Mouse (Mus musculus): ENCODE data around the gene Fbln2.

The Fbln2 gene

DNA sequence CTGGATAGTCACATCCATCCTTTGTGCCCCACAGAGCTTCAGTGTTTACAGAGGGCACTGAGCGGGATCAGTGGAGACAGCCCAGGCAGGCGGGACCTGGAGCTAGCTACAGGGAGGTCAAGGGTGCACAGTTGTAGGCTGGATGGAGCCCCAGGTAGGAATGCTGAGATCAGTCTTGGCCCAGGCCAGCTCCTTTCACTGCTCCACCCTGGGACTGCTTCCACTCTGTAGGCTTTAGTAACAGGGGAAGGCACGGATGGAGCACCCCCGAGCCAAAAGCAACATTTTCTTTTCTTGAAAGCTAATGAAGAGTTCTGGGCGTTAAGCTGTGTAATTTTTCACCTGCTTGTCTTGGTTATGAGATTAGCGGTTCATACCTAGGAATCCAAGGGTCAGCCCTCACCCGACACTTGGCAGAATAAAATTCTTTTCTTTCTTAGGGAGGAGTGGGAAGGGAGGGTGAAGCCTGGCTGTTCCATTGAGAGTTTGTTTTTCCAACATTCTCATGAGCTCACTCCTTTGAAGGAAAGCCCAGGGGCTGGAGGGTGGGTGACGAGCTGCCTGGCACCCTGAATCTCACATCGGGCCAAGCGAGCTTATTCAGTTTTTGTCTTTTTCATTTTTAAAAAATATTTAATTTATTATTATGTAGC is 10.6 kb downstream of the Fbln2 start:
- in situ Hi-C loops (cut with MboI; ENCODE audit: unreplicated experiment in 2 of 2) = no loop called here

DNA sequence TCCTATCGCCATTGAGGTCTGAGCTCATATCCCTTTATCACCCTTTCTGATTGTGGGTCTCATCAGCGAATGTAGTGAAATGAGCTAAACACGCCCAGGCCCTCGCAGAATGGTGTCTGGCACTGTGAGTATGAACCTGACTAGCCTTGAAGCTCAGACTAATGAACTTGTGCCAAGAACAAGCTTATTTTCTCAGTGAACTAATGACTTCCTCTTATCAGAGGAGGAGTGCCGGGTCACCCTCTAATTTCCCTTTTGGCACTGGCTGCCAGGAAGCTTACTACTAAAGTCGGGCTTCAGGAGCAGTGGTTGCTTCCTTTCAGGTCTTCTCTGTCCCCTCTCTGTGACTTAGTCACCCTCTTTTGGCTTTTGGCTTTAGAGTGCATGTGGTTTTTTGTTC is 12.7 kb downstream of the Fbln2 start:
- in situ Hi-C loops (cut with MboI; ENCODE audit: unreplicated experiment in 2 of 2) = no loop called here

DNA sequence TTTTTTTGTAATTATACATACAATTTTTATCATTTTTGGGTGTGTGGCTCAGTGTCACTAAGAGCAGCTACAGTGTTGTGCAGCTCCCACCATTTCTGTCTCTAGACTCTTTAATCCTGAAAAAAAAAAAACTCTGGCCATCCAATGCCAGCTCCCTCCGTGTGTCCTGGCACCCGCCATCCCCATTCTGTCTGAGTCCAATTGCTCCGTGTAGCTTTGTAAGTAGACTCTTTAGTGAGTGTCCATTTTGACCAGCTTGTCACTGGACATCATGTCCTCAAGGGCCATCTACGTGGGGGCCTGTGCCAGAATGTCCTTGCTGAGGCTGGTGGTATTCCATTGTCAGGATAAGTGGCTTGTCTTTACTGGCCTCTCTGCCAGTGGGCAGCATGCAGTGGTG is 13.1 kb downstream of the Fbln2 start:
- in situ Hi-C loops (cut with MboI; ENCODE audit: unreplicated experiment in 2 of 2) = no loop called here

DNA sequence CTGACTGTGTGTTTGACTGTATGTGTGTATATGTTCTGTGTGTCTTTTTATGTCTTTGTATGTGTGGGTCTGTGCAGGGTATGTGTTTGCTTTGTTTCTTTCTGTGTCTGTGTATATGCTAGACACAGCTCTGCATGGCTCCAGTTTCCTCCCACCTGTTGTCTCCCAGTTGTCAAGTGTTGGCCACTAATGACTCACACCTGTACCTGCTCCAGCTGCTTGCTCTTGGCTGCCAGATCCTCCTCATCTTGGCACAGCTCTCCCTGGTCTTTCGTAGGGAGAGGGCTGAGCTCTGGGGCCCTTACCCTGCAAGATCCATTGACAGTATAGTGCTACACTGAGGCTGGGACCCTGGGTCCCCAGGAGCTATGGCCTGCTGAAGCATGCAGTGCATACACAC is 13.8 kb downstream of the Fbln2 start:
- in situ Hi-C loops (cut with MboI; ENCODE audit: unreplicated experiment in 2 of 2) = no loop called here

DNA sequence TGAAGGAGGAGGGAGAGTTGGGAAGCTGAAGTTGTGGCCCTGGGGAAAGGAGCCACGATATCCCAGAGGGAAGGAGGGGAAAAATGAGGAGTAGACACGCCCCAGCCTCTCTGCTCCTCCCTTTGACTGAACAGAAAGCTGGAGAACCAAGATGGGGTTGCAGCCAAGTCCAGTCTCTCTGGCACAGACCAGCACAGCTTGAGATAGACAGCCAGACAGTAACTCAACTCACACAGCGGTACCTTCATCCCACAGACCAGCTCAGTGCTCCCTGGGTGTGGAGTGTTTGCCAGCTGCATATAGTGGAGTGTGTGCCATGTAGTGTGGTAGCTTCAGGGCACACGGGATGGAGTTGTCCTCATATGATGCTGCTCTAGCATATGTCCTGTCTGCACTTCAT is 16.7 kb downstream of the Fbln2 start:
- in situ Hi-C loops (cut with MboI; ENCODE audit: unreplicated experiment in 2 of 2) = no loop called here

DNA sequence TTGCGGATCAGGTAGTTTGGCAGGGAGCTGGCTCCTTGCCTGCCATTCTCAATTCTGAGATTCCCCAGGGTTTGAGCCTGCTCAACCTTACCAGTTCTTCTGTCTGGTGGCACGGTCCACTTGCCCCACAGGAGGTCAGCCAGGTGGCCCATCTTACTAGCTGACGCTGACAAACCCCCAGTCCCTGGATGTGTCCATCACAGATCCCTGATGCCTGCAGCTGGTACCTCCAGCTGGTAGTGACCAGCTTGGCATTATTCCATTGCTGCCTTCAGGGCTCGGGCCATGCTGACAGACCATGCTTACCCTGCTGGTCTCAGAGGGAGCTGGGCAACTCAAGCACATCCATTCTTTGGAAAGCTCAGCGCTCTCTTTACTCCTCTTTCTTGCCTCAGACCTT is 18.7 kb downstream of the Fbln2 start:
- in situ Hi-C loops (cut with MboI; ENCODE audit: unreplicated experiment in 2 of 2) = no loop called here

DNA sequence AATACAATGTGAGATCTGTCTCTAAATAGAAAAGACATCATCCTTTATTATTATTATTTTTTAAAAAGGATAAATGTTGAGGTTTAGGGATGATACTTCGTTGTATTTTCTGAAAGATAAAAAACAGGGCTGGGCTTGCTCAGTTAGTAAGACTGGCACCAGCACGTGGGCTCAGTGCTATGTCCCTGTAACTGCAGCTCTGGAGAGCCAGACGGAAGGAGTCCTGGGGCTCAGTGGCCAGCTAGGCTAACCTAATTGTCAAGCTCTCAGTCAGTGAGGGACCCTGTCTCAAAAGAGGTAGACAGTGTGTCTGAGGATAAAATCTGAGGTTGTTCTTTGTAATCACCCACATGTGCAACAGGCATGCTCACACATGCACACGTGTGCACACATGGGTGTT is 19.3 kb downstream of the Fbln2 start:
- in situ Hi-C loops (cut with MboI; ENCODE audit: unreplicated experiment in 2 of 2) = no loop called here

DNA sequence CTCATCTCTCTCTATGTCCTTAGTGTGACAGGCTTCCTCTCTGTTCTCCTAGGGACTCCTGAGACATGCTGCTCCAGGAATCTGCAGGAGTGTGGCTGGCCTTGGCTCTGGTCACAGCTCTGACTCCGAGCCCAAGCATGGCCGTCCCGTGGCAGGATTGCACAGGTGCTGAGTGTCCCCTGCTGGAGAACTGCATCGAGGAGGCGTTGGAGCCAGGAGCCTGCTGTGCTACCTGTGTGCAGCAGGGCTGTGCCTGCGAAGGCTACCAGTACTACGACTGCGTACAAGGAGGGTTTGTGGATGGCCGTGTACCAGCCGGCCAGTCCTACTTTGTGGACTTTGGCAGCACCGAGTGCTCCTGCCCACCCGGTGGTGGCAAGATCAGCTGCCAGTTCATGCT is 20.8 kb downstream of the Fbln2 start:
- in situ Hi-C loops (cut with MboI; ENCODE audit: unreplicated experiment in 2 of 2) = no loop called here

DNA sequence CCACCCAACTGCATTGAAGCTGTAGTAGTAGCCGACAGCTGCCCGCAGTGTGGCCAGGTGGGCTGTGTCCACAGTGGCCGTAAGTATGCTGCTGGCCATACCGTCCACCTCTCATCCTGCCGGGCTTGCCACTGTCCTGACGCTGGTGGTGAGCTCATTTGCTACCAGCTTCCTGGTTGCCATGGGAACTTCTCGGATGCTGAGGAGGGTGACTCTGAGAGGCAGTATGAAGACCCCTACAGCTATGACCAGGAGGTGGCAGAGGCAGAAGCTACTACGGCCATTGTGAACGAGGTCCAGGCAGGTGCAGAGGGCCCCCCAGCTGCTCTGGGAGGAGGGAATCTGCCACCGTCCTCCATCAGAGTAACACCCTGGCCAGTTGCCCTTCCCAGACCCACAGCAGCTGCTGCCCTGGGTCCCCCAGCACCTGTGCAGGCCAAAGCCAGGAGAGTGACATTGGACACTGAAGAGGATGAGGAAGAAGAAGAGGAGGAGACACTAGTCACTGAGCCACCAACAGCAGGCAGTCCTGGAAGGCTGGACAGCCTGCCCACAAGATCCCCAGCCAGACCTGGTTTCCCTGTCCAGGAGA is 21.3 kb downstream of the Fbln2 start:
- in situ Hi-C loops (cut with MboI; ENCODE audit: unreplicated experiment in 2 of 2) = no loop called here

DNA sequence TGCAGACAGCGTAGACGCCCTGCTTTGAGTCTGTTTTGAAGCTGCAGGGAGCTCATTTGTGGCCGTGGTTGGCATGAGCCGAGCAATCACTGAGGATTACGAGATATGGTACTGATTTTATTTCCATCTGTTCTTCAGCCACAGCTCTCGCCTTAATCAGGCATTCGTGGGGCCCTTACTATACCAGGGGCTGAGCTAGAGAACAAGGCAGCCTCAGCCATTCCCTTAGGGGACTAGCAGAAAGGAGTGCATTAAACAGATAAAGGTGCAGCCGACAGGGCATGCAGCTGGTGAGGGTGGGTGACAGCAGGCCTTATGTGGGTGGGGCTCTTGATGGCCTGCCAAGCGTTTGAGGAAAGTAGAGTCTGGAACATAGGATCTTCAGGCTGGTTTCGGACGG is 23.8 kb downstream of the Fbln2 start:
- in situ Hi-C loops (cut with MboI; ENCODE audit: unreplicated experiment in 2 of 2) = no loop called here

DNA sequence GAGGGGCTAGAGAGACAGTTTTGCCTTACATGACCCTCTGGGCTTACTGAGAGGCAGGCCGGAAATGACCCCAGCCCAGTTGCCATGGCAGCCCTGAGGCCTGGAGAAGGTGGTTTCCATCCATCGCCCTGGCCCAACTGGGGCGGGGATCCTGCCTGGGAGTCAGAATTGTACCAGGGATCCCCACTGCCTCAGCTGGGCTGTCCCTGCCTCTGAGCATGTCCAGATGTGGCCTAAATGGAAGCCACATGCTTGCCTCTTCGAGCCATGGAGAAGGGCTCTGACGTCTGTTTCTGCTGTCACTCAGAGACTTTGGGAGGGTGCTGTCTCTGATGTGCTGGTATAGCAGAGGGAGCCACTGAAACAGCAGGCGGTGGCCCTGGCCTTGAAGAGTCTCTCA is 24.2 kb downstream of the Fbln2 start:
- in situ Hi-C loops (cut with MboI; ENCODE audit: unreplicated experiment in 2 of 2) = no loop called here

DNA sequence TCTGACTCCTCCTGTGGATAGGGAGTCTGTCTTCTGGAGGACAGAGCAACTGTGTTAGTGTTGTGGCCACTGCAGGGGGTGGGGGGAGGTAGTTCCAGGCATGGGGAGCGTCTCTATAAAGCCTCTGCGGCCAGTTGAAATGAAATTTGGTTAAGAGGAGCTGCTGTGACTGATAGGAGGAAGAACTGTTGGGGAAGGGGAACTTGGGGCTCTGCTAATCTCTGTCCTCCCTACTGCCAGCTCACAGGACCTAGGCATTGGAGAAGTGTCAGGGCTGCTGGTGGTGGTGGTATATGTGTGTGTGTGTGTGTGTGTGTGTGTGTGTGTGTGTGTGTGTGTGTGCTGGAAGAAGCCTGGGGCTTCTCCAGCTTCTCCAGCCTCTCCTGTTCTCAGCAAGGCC is 25.0 kb downstream of the Fbln2 start:
- in situ Hi-C loops (cut with MboI; ENCODE audit: unreplicated experiment in 2 of 2) = no loop called here

DNA sequence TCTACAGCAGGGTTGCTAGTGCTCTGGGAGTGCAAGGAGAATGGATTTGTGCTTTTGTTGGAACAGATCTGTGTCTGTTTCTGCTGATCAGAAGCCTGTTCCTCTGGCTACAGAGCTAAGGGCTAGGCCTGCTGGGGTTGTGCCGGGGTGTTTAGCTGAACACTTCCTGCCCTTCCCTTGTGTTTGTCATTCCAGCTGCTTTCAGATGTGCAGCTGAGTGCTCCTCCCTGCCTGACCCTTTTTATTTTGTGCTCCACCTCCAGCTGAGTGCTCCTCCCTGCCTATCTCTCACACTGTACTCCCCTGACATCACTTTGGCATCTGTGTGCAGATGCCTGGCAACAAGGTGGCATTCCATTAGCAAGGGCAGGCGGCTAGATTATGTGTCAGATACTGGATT is 28.3 kb downstream of the Fbln2 start:
- in situ Hi-C loops (cut with MboI; ENCODE audit: unreplicated experiment in 2 of 2) = no loop called here

DNA sequence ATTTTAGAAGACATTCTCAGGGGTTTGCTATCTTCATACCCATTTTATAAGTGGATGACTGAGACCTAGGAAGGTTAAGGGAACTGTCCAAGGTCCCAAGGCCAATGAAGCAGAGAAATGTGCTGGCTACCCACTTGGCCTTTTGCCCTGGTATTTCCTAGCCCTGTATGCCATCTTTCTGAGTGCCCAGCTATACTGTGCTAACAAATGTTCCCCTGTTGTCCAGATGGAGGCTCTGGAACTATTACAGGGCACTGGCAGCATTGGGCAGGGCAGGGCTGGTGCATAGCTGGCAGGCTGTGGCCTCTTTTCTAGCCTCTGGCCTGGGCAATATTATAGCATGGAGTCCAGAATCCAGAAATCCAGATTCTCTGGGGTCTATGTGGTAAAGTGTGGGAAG is 28.7 kb downstream of the Fbln2 start:
- in situ Hi-C loops (cut with MboI; ENCODE audit: unreplicated experiment in 2 of 2) = no loop called here

DNA sequence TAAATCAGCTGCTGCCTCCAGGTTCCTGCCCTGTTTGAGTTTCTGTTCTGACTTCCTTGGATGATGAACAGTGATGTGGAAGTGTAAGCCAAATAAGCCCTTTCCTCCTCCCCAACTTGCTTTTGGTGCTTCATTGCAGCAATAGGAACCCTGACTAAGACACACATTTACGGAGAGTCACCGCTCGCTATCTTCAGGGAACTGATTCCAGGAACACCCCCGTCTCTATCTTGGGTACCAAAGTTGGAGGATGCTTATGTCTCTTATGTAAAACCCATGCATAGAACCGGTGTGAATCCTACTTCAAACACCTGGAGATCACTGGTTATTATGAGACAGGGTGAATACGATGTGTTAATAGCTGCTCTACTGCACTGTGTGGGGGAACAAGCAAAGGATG is 31.1 kb downstream of the Fbln2 start:
- in situ Hi-C loops (cut with MboI; ENCODE audit: unreplicated experiment in 2 of 2) = no loop called here

DNA sequence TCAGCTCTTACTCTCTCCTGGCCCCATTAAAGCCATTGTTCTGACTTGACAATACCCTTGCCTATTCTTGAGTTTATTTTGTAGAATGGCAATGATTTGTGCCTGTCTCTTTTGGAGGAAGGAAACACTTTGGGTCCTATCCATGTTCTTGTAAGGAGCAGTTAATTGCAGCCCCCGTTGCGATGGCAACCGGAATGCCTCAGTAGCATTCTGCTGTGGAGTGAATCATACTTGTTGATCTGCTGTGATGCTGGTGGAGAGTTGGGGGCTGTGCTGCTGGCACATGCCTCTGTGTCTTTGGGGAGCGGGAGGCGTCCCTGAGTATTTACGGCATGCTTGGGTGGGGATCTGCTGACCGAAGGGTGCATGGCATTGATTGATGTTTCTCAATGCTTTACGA is 32.1 kb downstream of the Fbln2 start:
- in situ Hi-C loops (cut with MboI; ENCODE audit: unreplicated experiment in 2 of 2) = no loop called here

DNA sequence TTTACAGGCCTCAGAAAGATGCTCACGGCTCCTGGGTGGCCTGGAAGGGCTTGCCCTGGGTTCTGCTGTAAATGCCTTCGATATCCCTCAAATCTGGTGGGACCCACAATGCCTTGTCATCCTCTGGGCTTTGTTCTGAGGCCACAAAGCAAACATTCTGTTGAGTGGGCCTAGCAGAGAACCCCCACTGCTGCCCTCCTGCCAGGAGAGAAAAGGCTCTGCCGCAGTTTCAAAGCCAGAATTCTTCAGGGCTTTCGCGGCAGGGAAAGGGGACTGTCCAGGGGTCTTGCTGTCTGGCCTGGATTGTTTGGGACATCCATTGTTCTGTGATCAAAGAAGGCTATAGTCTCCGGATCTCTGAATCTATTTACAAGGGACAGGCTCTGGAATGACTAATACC is 33.1 kb downstream of the Fbln2 start:
- in situ Hi-C loops (cut with MboI; ENCODE audit: unreplicated experiment in 2 of 2) = no loop called here

DNA sequence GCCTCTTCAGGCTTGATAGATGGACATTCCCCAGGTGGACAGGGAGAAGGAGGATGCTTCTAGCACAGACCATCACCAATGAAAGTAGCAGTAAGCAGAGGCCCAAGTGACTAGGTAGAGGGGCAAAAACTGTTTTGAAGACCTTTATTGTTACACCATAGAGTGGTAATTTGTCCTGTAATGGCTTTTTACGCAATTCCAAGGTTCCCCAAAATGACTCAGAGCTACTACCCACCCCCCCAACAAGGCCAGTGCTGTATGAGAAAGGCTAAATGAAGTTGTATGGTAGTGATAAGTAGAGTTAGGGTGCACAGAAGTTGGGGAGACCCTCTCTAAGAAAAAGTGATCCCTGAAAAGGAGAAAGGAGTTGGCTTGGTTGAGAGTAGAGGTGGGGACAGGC is 35.1 kb downstream of the Fbln2 start:
- in situ Hi-C loops (cut with MboI; ENCODE audit: unreplicated experiment in 2 of 2) = no loop called here

DNA sequence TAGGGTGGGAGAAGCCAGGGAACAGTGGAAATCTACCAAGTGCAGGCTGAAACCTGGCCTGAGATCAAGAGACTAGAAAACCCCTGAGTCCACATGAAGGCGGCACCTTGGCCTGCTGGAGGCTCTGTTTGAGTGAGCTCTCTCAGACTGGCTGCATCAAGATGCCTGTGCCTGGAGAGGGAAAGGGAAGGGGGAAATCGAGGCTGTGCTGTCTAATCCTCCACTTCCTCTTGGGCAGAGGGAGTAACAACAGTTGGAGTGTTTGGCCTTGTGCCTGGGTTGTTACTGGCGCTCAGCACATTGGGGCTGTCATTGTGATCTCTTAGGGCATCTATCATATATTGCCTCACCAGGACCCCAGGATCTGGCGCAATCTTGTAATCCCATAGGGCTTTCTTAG is 36.4 kb downstream of the Fbln2 start:
- in situ Hi-C loops (cut with MboI; ENCODE audit: unreplicated experiment in 2 of 2) = no loop called here

DNA sequence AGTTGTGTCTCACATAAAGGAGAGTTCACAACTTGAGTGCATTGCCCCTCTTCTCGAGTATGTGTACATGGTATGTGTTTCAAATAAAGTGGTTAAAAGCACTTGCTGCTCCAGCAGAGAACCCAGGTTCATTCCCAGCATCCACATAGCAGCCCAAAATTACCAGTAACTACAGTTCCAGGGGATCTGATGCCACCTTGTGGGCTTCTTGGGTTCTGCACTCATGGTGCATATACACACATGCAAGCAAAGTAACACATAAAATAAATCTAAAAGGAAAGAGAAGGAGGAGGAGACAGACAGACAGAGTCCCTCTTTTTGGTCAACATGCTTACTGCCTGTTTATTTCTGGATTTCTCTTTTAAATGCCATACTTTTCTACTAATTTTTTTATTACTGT is 37.5 kb downstream of the Fbln2 start:
- in situ Hi-C loops (cut with MboI; ENCODE audit: unreplicated experiment in 2 of 2) = loop anchor here in 1 of 2 experiments (25.0 kb wide), 1 partner anchor 637 kb away; the partner anchor contains the start of gene Slc41a3

DNA sequence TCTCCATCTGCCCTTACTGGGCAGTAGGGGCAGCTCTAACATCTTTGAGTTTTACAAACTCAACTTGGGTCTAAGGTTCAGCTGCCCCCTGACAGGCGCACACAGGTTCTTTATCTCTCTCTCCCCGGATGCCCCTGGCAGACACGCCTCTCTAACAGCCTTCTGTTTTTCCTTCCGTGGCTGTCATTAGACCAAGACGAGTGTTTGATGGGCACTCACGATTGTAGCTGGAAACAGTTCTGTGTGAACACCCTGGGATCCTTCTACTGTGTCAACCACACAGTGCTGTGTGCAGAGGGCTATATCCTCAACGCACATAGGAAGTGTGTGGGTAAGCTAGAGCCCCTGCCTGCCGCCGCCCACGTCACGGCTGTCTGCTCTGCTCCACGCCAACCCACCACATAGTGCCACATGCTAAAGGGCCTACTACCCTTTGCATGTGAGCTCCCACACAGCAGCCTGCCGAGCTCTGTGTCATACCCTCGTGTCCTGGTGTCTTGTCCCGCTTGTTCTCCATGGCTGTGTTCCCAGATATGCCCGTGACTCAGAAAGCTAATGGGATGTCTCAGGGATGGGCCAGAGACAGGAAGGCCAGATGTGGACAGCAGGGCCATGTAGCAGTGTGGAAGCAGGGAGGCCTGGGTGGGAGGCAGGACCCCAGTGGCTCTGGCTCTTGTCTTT is 47.3 kb downstream of the Fbln2 start:
- in situ Hi-C loops (cut with MboI; ENCODE audit: unreplicated experiment in 2 of 2) = loop anchor here in 1 of 2 experiments (25.0 kb wide), 1 partner anchor 647 kb away; the partner anchor contains the start of gene Slc41a3

DNA sequence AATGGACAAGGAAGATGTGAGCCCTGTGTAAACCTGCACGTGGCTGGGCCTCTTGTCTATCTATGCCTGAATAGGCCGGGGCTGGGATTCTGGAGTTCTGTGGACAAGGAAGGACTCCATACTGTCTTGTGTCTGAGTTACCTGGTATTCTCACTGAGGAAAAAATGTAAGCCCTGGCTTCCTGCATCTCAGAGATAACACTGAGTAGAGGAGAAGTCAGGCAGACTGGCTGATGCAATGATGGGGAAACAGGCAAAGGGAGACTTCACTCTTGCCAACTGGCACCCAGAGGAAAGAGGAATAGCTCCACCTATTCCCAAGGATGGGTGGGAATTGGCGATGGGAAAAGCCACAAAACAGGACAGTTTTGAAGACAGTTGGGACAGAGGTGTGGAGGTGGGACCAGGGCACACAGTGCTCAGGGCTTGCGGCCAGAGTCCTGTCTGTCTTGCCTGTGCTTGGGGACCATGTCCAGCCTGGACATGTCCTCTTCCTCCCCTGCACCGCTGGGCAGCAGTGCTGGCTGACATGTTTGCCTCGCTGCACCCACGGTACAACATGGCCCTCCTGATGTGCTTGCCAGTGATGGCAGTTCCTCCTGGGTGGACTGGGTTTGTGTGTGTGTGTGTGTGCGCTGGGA is 48.2 kb downstream of the Fbln2 start:
- in situ Hi-C loops (cut with MboI; ENCODE audit: unreplicated experiment in 2 of 2) = loop anchor here in 1 of 2 experiments (25.0 kb wide), 1 partner anchor 648 kb away; the partner anchor contains the start of gene Slc41a3

Data from v-Abl transformed pro-B cells (cell line).